Mouse (Mus musculus): Measurements from ENCODE around the gene Klhl3.

DNA sequence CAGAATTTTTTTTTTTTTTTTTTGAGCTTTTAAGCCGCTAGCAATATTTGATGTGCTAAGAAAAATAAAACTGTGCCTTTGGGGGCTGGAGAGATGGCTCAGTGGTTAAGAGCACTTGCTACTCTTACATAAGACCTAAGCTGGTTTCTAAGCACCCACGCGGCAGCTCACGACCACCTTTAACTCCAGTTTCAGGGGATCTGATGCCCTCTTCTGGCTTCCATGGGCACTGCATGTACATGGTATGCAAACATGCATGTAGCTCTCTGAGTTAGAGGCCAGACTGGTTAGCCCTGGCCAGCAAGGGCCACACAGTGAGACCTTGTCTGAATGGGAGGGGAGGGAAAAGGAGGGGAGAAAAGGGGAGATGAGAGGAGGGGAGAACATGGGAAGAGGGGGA, 68.1 kb downstream of the Klhl3 start:
- no peak for TF ChIP-seq CTCF (IDR thresholded peaks at IDR 0.05; ENCODE audit: control insufficient read depth, insufficient read depth, low read length)
- no peak for TF ChIP-seq POLR2A (IDR thresholded peaks at IDR 0.05; ENCODE audit: borderline replicate concordance, control insufficient read depth, low read depth, low read length)
